Mouse (Mus musculus): ENCODE data around the gene Tmem131. TPM values are rescaled to one million over a fixed set of nuclear protein-coding genes. Genes with fewer than 3 reads are reported as not detected.

Tmem131 gene
- polyA plus RNA-seq, 1 experiment from 2014 or later: 12.2 TPM

- Histone ChIP-seq H3K9me3 (replicated peaks; ENCODE audit: control insufficient read depth, low read length) (no peaks in the 10 kb centered on the region), H3K4me1 (ENCODE audit: control insufficient read depth, insufficient read depth, low read length) (no peaks in the 10 kb centered on the region), H3K4me3 (ENCODE audit: low read depth, low read length) (no peak overlapping the region), H3K27ac (ENCODE audit: low read depth, low read length) (no peak overlapping the region), H3K27me3 (replicated peaks; ENCODE audit: control insufficient read depth, insufficient read depth, low read length) (no peaks in the 10 kb centered on the region), H3K9ac (ENCODE audit: low read length) (no peak overlapping the region), H3K36me3 (ENCODE audit: control insufficient read depth, insufficient read depth, low read length) (peaks cover 13% of the 10 kb centered on the region; the same call in 1 of the 2 replicates), H3K4me2 (ENCODE audit: low read length) (no peak overlapping the region)
- DNase-seq (ENCODE audit: low spot score) (no peak), ATAC-seq (no peak)
- 88% methylated on average over 4 of the region's 4 CpGs for WGBS
These were observed 72.2 kb downstream of the Tmem131 start for GRCm38 (mm10) chr1:36871238-36871637.

GRCm38 (mm10) chr1:36870518-36870917, 72.9 kb downstream of the Tmem131 start:
- DNase-seq (ENCODE audit: low spot score): no peak
- 79% methylated on average over 1 of the region's 1 CpGs for WGBS
- no peak overlapping the region for H3K27ac ChIP-seq (ENCODE audit: low read depth, low read length)
- H3K9ac ChIP-seq (ENCODE audit: low read length): no peak overlapping the region
- H3K36me3 ChIP-seq (ENCODE audit: control insufficient read depth, insufficient read depth, low read length): peaks cover 13% of the 10 kb centered on the region; the same call in 1 of the 2 replicates
- ATAC-seq: no peak
- H3K4me3 ChIP-seq (ENCODE audit: low read depth, low read length): no peak overlapping the region
- no peaks in the 10 kb centered on the region for H3K4me1 ChIP-seq (ENCODE audit: control insufficient read depth, insufficient read depth, low read length)
- H3K9me3 ChIP-seq (replicated peaks; ENCODE audit: control insufficient read depth, low read length): no peaks in the 10 kb centered on the region
- H3K4me2 ChIP-seq (ENCODE audit: low read length): no peak overlapping the region
- H3K27me3 ChIP-seq (replicated peaks; ENCODE audit: control insufficient read depth, insufficient read depth, low read length): no peaks in the 10 kb centered on the region

- WGBS: 75% methylated on average over 3 of the region's 3 CpGs
- Histone ChIP-seq H3K9ac (ENCODE audit: low read length) (no peak overlapping the region), H3K36me3 (ENCODE audit: control insufficient read depth, insufficient read depth, low read length) (0 out of 2 replicates have a peak, but pooled peaks cover 2% of the 10 kb centered on the region), H3K4me1 (ENCODE audit: control insufficient read depth, insufficient read depth, low read length) (peaks cover 10% of the 10 kb centered on the region), H3K27me3 (replicated peaks; ENCODE audit: control insufficient read depth, insufficient read depth, low read length) (no peaks in the 10 kb centered on the region), H3K9me3 (replicated peaks; ENCODE audit: control insufficient read depth, low read length) (no peaks in the 10 kb centered on the region), H3K4me3 (ENCODE audit: low read depth, low read length) (no peak overlapping the region), H3K27ac (ENCODE audit: low read depth, low read length) (no peak overlapping the region), H3K4me2 (ENCODE audit: low read length) (no peak overlapping the region)
- peak; percentile 25 for DNase-seq (ENCODE audit: low spot score)
- peak; percentile 48; the same call in 1 of the 2 replicates for ATAC-seq
These were observed 78.7 kb downstream of the Tmem131 start for GRCm38 (mm10) chr1:36864757-36865156.

DNA sequence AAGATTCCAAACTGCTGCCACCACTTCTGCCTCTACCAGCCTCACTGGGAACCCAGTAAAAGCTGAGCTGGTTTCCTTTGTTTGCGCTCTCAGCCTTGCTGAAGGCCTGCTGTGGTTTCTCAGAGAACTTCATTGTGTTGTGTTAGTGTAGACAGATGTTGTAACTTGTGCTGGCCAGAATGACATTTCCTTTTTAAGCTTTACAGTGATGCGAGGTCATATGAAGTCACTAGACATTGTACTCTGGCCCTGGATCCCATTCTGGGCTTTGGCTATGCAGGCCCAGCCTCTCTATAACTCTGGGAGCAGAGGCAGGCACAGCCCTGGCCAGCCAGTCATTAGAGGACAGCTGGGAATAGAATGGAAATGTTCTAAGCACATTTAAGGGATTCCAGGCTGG, 81.7 kb downstream of the Tmem131 start:
- 84% methylated on average over 2 of the region's 2 CpGs for WGBS
- H3K4me3 ChIP-seq (ENCODE audit: low read depth, low read length): no peak overlapping the region
- no peaks in the 10 kb centered on the region for H3K36me3 ChIP-seq (ENCODE audit: control insufficient read depth, insufficient read depth, low read length)
- H3K27ac ChIP-seq (ENCODE audit: low read depth, low read length): peak overlapping the region; percentile 27; the same call in 1 of the 2 replicates
- DNase-seq (ENCODE audit: low spot score): no peak
- no peaks in the 10 kb centered on the region for H3K27me3 ChIP-seq (replicated peaks; ENCODE audit: control insufficient read depth, insufficient read depth, low read length)
- H3K4me1 ChIP-seq (ENCODE audit: control insufficient read depth, insufficient read depth, low read length): peaks cover 10% of the 10 kb centered on the region
- no peaks in the 10 kb centered on the region for H3K9me3 ChIP-seq (replicated peaks; ENCODE audit: control insufficient read depth, low read length)
- ATAC-seq: no peak; the same call in 1 of the 2 replicates
- H3K4me2 ChIP-seq (ENCODE audit: low read length): no peak overlapping the region
- no peak overlapping the region for H3K9ac ChIP-seq (ENCODE audit: low read length)

DNA sequence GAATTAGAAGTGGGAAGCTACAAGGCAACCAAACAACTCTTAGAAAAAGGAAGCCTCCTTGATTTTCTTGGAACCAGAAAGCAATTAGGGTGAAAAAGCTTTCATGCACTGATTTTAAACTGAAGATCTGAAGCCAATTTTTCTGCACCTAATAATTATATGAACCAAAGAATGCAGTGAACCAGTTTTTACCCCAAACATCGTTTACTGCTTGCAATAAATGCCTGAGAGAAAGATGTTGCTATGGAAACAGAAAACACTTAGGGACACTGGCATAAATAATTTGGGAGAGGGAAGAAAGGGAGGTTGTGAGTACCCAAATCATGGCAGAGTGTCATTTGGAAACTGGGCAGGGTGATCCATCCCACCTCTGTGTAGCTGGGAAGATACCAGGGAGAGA, 82.6 kb downstream of the Tmem131 start:
- WGBS: 2% methylated on average over 1 of the region's 1 CpGs

DNA sequence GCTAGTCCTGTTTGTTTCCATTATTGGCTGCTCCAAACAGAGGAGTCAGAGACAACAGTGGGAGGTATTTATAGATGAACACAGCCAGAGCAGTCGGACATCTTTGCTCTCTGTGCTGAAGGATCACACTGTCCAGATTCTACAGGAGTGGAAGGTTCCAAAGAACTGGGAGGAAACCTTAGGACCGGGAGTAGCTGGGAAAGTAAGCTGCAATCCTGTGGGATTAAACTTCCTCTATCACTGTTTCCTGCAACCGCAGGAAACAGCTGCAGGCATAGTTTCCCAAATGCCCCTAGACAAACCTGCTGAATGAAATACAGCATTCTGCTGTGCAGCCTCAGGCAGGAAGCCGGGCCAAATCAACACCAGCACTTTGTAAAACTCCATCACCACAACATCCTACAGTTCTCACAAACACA, 83.0 kb downstream of the Tmem131 start:
- H3K36me3 ChIP-seq (ENCODE audit: control insufficient read depth, insufficient read depth, low read length): no peaks in the 10 kb centered on the region; the same call in 1 of the 2 replicates
- DNase-seq (ENCODE audit: low spot score) (no peak), ATAC-seq (peak; percentile 20; the same call in 1 of the 2 replicates)
- H3K4me3 ChIP-seq (ENCODE audit: low read depth, low read length): no peak overlapping the region
- H3K9me3 ChIP-seq (replicated peaks; ENCODE audit: control insufficient read depth, low read length): no peaks in the 10 kb centered on the region
- H3K9ac ChIP-seq (ENCODE audit: low read length): no peak overlapping the region
- H3K27ac ChIP-seq (ENCODE audit: low read depth, low read length): no peak overlapping the region; the same call in 1 of the 2 replicates
- no peaks in the 10 kb centered on the region for H3K27me3 ChIP-seq (replicated peaks; ENCODE audit: control insufficient read depth, insufficient read depth, low read length)
- H3K4me1 ChIP-seq (ENCODE audit: control insufficient read depth, insufficient read depth, low read length): peaks cover 10% of the 10 kb centered on the region
- H3K4me2 ChIP-seq (ENCODE audit: low read length): no peak overlapping the region
- 52% methylated on average over 4 of the region's 4 CpGs for WGBS

More for the DNA sequence above, 82.6 kb downstream of the Tmem131 start:
- Histone ChIP-seq H3K4me3 (ENCODE audit: low read depth, low read length) (no peak overlapping the region), H3K36me3 (ENCODE audit: control insufficient read depth, insufficient read depth, low read length) (no peaks in the 10 kb centered on the region), H3K9ac (ENCODE audit: low read length) (no peak overlapping the region), H3K27me3 (replicated peaks; ENCODE audit: control insufficient read depth, insufficient read depth, low read length) (no peaks in the 10 kb centered on the region), H3K9me3 (replicated peaks; ENCODE audit: control insufficient read depth, low read length) (no peaks in the 10 kb centered on the region), H3K4me1 (ENCODE audit: control insufficient read depth, insufficient read depth, low read length) (peaks cover 10% of the 10 kb centered on the region), H3K4me2 (ENCODE audit: low read length) (no peak overlapping the region), H3K27ac (ENCODE audit: low read depth, low read length) (peak overlapping the region; percentile 23; the same call in 1 of the 2 replicates)
- DNase-seq (ENCODE audit: low spot score) (peak; percentile 67), ATAC-seq (no peak)

- ATAC-seq: no peak
These were observed 86.4 kb downstream of the Tmem131 start for GRCm38 (mm10) chr1:36857081-36857480.

GRCm38 (mm10) chr1:36854198-36854765, 89.2 kb downstream of the Tmem131 start:
- Histone ChIP-seq H3K4me2 (ENCODE audit: low read length) (no peak overlapping the region), H3K9me3 (replicated peaks; ENCODE audit: control insufficient read depth, low read length) (no peaks in the 10 kb centered on the region), H3K9ac (ENCODE audit: low read length) (no peak overlapping the region), H3K27me3 (replicated peaks; ENCODE audit: control insufficient read depth, insufficient read depth, low read length) (no peaks in the 10 kb centered on the region), H3K4me3 (ENCODE audit: low read depth, low read length) (no peak overlapping the region), H3K4me1 (ENCODE audit: control insufficient read depth, insufficient read depth, low read length) (no peaks in the 10 kb centered on the region), H3K36me3 (ENCODE audit: control insufficient read depth, insufficient read depth, low read length) (peaks cover 6% of the 10 kb centered on the region; the same call in 1 of the 2 replicates), H3K27ac (ENCODE audit: low read depth, low read length) (no peak overlapping the region)
- ATAC-seq (no peak), DNase-seq (ENCODE audit: low spot score) (no peak)
- WGBS: 93% methylated on average over 10 of the region's 10 CpGs

More at GRCm38 (mm10) chr1:36857081-36857480, 86.4 kb downstream of the Tmem131 start:
- Histone ChIP-seq H3K4me2 (ENCODE audit: low read length) (no peak overlapping the region), H3K4me1 (ENCODE audit: control insufficient read depth, insufficient read depth, low read length) (peaks cover 10% of the 10 kb centered on the region), H3K4me3 (ENCODE audit: low read depth, low read length) (no peak overlapping the region), H3K27me3 (replicated peaks; ENCODE audit: control insufficient read depth, insufficient read depth, low read length) (no peaks in the 10 kb centered on the region), H3K9ac (ENCODE audit: low read length) (no peak overlapping the region), H3K27ac (ENCODE audit: low read depth, low read length) (no peak overlapping the region), H3K9me3 (replicated peaks; ENCODE audit: control insufficient read depth, low read length) (no peaks in the 10 kb centered on the region), H3K36me3 (ENCODE audit: control insufficient read depth, insufficient read depth, low read length) (peaks cover 6% of the 10 kb centered on the region; the same call in 1 of the 2 replicates)
- no peak for DNase-seq (ENCODE audit: low spot score)
- 95% methylated on average over 6 of the region's 6 CpGs for WGBS

DNA sequence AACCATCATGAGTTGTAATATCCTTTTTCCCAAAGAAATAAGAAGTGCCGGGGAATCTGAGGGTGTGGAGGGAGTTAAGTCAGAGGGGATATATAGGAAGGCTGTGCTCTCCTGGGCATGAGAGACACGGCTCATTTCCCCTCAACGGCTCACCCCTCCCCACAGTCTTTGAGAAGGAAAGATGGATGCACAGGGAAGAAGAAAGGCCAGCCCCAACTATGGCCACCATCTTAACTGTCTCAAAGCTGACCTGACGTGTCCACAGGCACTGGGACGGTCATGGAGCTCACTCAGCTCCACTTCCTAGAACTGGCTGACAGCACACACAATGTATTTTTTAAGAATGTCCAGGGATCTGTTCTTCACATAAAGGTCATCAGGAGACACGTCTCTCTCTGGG, 91.4 kb downstream of the Tmem131 start:
- Histone ChIP-seq H3K4me1 (ENCODE audit: control insufficient read depth, insufficient read depth, low read length) (no peaks in the 10 kb centered on the region), H3K9me3 (replicated peaks; ENCODE audit: control insufficient read depth, low read length) (no peaks in the 10 kb centered on the region), H3K36me3 (ENCODE audit: control insufficient read depth, insufficient read depth, low read length) (peaks cover 6% of the 10 kb centered on the region; the same call in 1 of the 2 replicates), H3K9ac (ENCODE audit: low read length) (no peak overlapping the region), H3K4me3 (ENCODE audit: low read depth, low read length) (no peak overlapping the region), H3K27ac (ENCODE audit: low read depth, low read length) (no peak overlapping the region), H3K27me3 (replicated peaks; ENCODE audit: control insufficient read depth, insufficient read depth, low read length) (no peaks in the 10 kb centered on the region), H3K4me2 (ENCODE audit: low read length) (no peak overlapping the region)
- no peak for ATAC-seq
- DNase-seq (ENCODE audit: low spot score): no peak
- 84% methylated on average over 6 of the region's 6 CpGs for WGBS
